Mouse (Mus musculus): ENCODE measurements around the gene Gm28047. TPM values are rescaled to one million over a fixed set of nuclear protein-coding genes. Genes with fewer than 3 reads are reported as not detected.

Gm28047 gene
- polyA plus RNA-seq, 1 experiment from 2014 or later, result not detected

DNA sequence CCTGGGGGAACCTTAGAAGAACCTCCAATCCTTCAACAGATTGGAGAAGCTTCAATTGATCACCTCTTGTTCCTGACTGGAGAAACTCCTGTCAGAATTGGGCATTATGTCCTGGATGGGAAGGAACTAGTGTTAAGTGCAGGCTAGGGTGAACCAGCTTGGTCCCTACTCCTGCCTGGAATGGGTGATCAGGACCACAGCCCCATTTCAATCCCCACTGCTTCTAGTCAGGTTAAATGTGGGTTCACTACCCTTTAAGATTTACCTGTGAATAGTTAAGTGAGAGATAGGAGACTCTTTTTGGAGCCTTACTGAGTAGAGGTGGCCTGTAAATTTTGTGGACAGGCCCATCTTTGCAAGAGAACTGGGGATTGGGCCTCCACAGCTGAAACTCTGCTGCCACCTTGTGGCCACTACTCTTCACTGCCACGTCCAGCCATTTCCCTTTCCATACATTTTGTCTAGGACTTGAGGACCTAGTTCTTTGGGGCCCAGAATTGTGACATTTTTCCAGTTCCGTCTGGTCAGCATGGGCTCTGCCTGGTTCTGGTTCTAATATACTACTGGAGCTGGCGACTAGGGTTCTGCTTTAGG is 99.9 kb downstream of the Gm28047 start, which contains the start of gene Npff:
Gene Npff, minus strand, starts transcription at position 51 of the 594 bp plus-strand sequence.
- Histone ChIP-seq H3K4me1 (ENCODE audit: control insufficient read depth, insufficient read depth, low read length) (peaks cover 7% of the 10 kb centered on the region), H3K36me3 (ENCODE audit: control insufficient read depth, insufficient read depth, low read length) (peaks cover 16% of the 10 kb centered on the region), H3K4me3 (ENCODE audit: low read length) (no peak within 1 kb of the TSS), H3K27ac (ENCODE audit: low read length) (no peak within 1 kb of the TSS), H3K27me3 (replicated peaks; ENCODE audit: control insufficient read depth, insufficient read depth, low read length) (no peaks in the 10 kb centered on the region), H3K9ac (ENCODE audit: low read depth, low read length) (no peak within 1 kb of the TSS), H3K9me3 (ENCODE audit: control insufficient read depth, low read length) (no peaks in the 10 kb centered on the region), H3K4me2 (ENCODE audit: low read depth, low read length) (no peak within 1 kb of the TSS)
- WGBS, result 10% methylated on average over 3 of the region's 3 CpGs
- ATAC-seq, result no peak

GRCm38 (mm10) chr15:102521480-102521879 is 103.4 kb downstream of the Gm28047 start:
- Histone ChIP-seq H3K9ac (ENCODE audit: low read depth, low read length) (no peak overlapping the region), H3K4me1 (ENCODE audit: control insufficient read depth, insufficient read depth, low read length) (peaks cover 15% of the 10 kb centered on the region), H3K27me3 (replicated peaks; ENCODE audit: control insufficient read depth, insufficient read depth, low read length) (no peaks in the 10 kb centered on the region), H3K9me3 (ENCODE audit: control insufficient read depth, low read length) (no peaks in the 10 kb centered on the region), H3K27ac (ENCODE audit: low read length) (no peak overlapping the region), H3K4me2 (ENCODE audit: low read depth, low read length) (no peak overlapping the region), H3K36me3 (ENCODE audit: control insufficient read depth, insufficient read depth, low read length) (peaks cover 8% of the 10 kb centered on the region), H3K4me3 (ENCODE audit: low read length) (no peak overlapping the region)
- 69% methylated on average over 4 of the region's 4 CpGs for WGBS
- no peak for ATAC-seq

GRCm38 (mm10) chr15:102520416-102520815 is 104.5 kb downstream of the Gm28047 start:
- peak overlapping the region; percentile 31; the same call in 1 of the 2 replicates for H3K9ac ChIP-seq (ENCODE audit: low read depth, low read length)
- H3K27ac ChIP-seq (ENCODE audit: low read length), result no peak overlapping the region; the same call in 1 of the 2 replicates
- 68% methylated on average over 4 of the region's 4 CpGs for WGBS

GRCm38 (mm10) chr15:102519211-102520141 is 105.4 kb downstream of the Gm28047 start:
- no peak for ATAC-seq
- Histone ChIP-seq H3K27me3 (replicated peaks; ENCODE audit: control insufficient read depth, insufficient read depth, low read length) (no peaks in the 10 kb centered on the region), H3K9ac (ENCODE audit: low read depth, low read length) (peak overlapping the region; percentile 94), H3K36me3 (ENCODE audit: control insufficient read depth, insufficient read depth, low read length) (peaks cover 6% of the 10 kb centered on the region), H3K9me3 (ENCODE audit: control insufficient read depth, low read length) (no peaks in the 10 kb centered on the region), H3K4me1 (ENCODE audit: control insufficient read depth, insufficient read depth, low read length) (peaks cover 19% of the 10 kb centered on the region), H3K4me2 (ENCODE audit: low read depth, low read length) (peak overlapping the region; percentile 91), H3K27ac (ENCODE audit: low read length) (peak overlapping the region; percentile 100), H3K4me3 (ENCODE audit: low read length) (peak overlapping the region; percentile 71)
- 58% methylated on average over 16 of the region's 17 CpGs for WGBS

More at GRCm38 (mm10) chr15:102520416-102520815, 104.5 kb downstream of the Gm28047 start:
- Histone ChIP-seq H3K4me3 (ENCODE audit: low read length) (no peak overlapping the region), H3K36me3 (ENCODE audit: control insufficient read depth, insufficient read depth, low read length) (peaks cover 8% of the 10 kb centered on the region), H3K9me3 (ENCODE audit: control insufficient read depth, low read length) (no peaks in the 10 kb centered on the region), H3K4me1 (ENCODE audit: control insufficient read depth, insufficient read depth, low read length) (peaks cover 19% of the 10 kb centered on the region), H3K27me3 (replicated peaks; ENCODE audit: control insufficient read depth, insufficient read depth, low read length) (no peaks in the 10 kb centered on the region), H3K4me2 (ENCODE audit: low read depth, low read length) (no peak overlapping the region)
- no peak for ATAC-seq

GRCm38 (mm10) chr15:102518859-102519201 is 106.0 kb downstream of the Gm28047 start:
- peak overlapping the region; percentile 91 for H3K4me2 ChIP-seq (ENCODE audit: low read depth, low read length)
- no peak for ATAC-seq
- no peaks in the 10 kb centered on the region for H3K9me3 ChIP-seq (ENCODE audit: control insufficient read depth, low read length)
- WGBS, result 11% methylated on average over 9 of the region's 9 CpGs
- H3K27me3 ChIP-seq (replicated peaks; ENCODE audit: control insufficient read depth, insufficient read depth, low read length), result no peaks in the 10 kb centered on the region
- H3K4me1 ChIP-seq (ENCODE audit: control insufficient read depth, insufficient read depth, low read length), result peaks cover 19% of the 10 kb centered on the region
- peak overlapping the region; percentile 100 for H3K27ac ChIP-seq (ENCODE audit: low read length)
- peaks cover 4% of the 10 kb centered on the region; the same call in 1 of the 2 replicates for H3K36me3 ChIP-seq (ENCODE audit: control insufficient read depth, insufficient read depth, low read length)
- peak overlapping the region; percentile 94 for H3K9ac ChIP-seq (ENCODE audit: low read depth, low read length)
- peak overlapping the region; percentile 71 for H3K4me3 ChIP-seq (ENCODE audit: low read length)

DNA sequence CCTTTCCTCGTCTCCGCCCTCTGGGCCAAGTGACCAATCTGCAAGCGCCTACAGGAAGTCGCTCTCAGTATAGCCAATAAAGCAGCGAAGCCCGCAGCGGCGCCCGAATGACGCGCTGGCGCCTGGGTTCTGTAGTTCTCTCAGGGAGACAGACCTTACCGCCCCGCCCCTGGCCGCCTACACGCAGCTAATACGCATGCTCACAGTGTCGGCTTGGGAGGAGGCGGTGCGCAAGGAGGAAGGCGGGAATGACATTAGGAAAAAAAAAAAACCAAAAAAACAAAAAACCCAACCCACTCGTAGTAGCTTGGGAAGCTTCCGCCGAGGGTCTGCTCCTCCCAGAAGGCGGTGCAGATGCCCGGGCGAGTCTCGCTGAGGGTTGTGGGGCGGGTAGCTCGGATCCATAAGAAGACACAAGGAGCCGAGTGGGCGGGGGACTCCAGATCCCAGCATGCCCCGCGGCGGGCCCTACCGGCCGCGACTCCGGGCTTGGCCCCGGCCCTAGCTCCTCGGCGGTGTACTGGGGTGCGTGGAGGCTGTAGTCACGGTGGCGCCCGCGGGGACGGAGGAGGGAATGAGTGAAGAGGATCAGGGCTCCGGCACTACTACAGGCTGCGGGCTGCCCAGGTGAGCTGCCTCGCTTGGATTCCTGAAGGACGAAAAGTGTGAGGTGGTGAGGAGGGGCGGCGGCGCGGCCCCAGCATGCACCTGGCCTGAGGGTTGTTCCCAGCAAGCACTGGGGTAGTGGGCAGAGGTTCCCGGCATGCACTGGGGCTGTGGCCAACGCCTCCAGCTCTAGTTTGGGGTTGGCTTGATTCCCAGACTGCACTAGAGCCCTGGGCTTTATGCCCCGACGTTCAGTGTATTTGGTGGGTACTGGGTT is 106.7 kb downstream of the Gm28047 start, which contains the start of gene Tarbp2:
Gene Tarbp2, plus strand, starts transcription at position 217 of the 883 bp plus-strand sequence.
- ATAC-seq, result peak; percentile 94
- under 1% methylated on average over 60 of the region's 60 CpGs for WGBS
- H3K4me1 ChIP-seq (ENCODE audit: control insufficient read depth, insufficient read depth, low read length), result peaks cover 19% of the 10 kb centered on the region
- H3K36me3 ChIP-seq (ENCODE audit: control insufficient read depth, insufficient read depth, low read length), result no peaks in the 10 kb centered on the region
- H3K9me3 ChIP-seq (ENCODE audit: control insufficient read depth, low read length), result no peaks in the 10 kb centered on the region
- H3K4me2 ChIP-seq (ENCODE audit: low read depth, low read length), result peak within 1 kb of the TSS; percentile 92
- H3K9ac ChIP-seq (ENCODE audit: low read depth, low read length), result peak within 1 kb of the TSS; percentile 94
- peak within 1 kb of the TSS; percentile 100 for H3K27ac ChIP-seq (ENCODE audit: low read length)
- H3K27me3 ChIP-seq (replicated peaks; ENCODE audit: control insufficient read depth, insufficient read depth, low read length), result no peaks in the 10 kb centered on the region
- peak within 1 kb of the TSS; percentile 71 for H3K4me3 ChIP-seq (ENCODE audit: low read length)

- no peak for ATAC-seq
- under 1% methylated on average over 10 of the region's 10 CpGs for WGBS
- H3K27ac ChIP-seq (ENCODE audit: low read length), result peak overlapping the region; percentile 69
- H3K4me1 ChIP-seq (ENCODE audit: control insufficient read depth, insufficient read depth, low read length), result peaks cover 19% of the 10 kb centered on the region
- peak overlapping the region; percentile 92 for H3K4me2 ChIP-seq (ENCODE audit: low read depth, low read length)
- peak overlapping the region; percentile 74 for H3K9ac ChIP-seq (ENCODE audit: low read depth, low read length)
- no peaks in the 10 kb centered on the region for H3K9me3 ChIP-seq (ENCODE audit: control insufficient read depth, low read length)
- no peaks in the 10 kb centered on the region for H3K36me3 ChIP-seq (ENCODE audit: control insufficient read depth, insufficient read depth, low read length)
- peak overlapping the region; percentile 71 for H3K4me3 ChIP-seq (ENCODE audit: low read length)
- no peaks in the 10 kb centered on the region for H3K27me3 ChIP-seq (replicated peaks; ENCODE audit: control insufficient read depth, insufficient read depth, low read length)
These were observed 107.3 kb downstream of the Gm28047 start for GRCm38 (mm10) chr15:102517631-102517975.

GRCm38 (mm10) chr15:102516728-102517404 is 108.0 kb downstream of the Gm28047 start, which contains the start of gene Map3k12:
TSS of gene Map3k12 (minus strand) at chr15:102517064.
- Histone ChIP-seq H3K4me2 (ENCODE audit: low read depth, low read length) (peak within 1 kb of the TSS; percentile 92), H3K9ac (ENCODE audit: low read depth, low read length) (peak within 1 kb of the TSS; percentile 74), H3K4me3 (ENCODE audit: low read length) (peak within 1 kb of the TSS; percentile 71), H3K36me3 (ENCODE audit: control insufficient read depth, insufficient read depth, low read length) (no peaks in the 10 kb centered on the region), H3K4me1 (ENCODE audit: control insufficient read depth, insufficient read depth, low read length) (peaks cover 25% of the 10 kb centered on the region), H3K27ac (ENCODE audit: low read length) (peak within 1 kb of the TSS; percentile 100), H3K27me3 (replicated peaks; ENCODE audit: control insufficient read depth, insufficient read depth, low read length) (no peaks in the 10 kb centered on the region), H3K9me3 (ENCODE audit: control insufficient read depth, low read length) (no peaks in the 10 kb centered on the region)
- ATAC-seq, result no peak
- under 1% methylated on average over 43 of the region's 43 CpGs for WGBS

All from intestine, embryonic 16.5 days (tissue).